6 mouse cellular contexts compared by ENCODE assay signal in the genomic region with DNA sequence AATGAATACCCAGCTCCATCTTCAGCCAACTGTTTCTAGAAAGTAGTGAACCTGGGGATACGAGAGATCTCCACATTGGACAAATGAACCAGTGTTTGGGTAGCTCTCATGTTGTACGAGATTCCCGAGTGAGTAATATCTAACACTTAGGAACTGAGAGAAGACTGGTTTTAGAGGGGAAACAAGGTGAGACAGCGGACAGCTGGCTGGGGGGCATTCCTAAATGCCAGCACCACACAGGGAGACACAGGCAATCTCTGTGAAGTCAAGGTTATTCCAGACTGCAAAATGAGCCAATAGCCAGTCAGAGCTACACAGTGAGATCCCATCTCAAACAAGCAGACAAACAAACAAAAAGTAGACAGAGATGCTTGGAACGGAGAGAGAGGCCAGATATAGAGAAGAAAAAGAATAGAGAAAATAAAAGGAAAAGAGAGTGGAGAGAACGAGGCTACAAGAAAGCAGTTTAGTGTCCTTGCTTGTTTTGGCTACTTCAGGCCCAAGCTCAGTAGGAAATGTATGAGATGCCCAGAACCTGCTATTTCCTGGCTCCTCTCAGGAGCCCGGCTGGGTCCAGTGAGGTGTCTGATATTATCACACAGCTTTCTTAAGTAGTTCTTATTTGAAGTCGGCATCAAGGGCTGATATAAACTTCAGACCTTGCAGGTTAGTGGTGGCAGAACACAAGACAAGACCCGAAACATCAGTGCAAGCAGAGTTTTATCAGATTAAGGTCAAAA.
"Had no signal": no experiment of that assay in that cellular context is flagged by ENCODE, and none has a peak within 500 bp of the region (broad histone marks: within the 10 kb centered on the region; RNA-seq: fewer than 3 reads in every experiment).

No protein-coding gene starts in this region.

- DNase-seq: kidney, postnatal 14 days; lung, postnatal 14 days; right cerebral cortex, adult 18-20 months; right cerebral cortex, postnatal 25 days; thymus, postnatal 36 days had no signal

- ATAC-seq: liver, embryonic 12.5 days had no signal
